Mouse (Mus musculus) kidney, adult 2 months (tissue): ENCODE measurements at regions not wholly inside any gene's neighbourhood (a gene's known extent, or its start where the extent isn't known, plus 50 kb on each side); places are given as distances from the start of the nearest gene placed in this dataset.

ENCODE experiments used
- CTCF ChIP-seq: fragments of 200-500 bp; conservative IDR thresholded peaks from 2 replicates; pipeline ENCODE4 v1.5.1; 2011; ENCODE audit warnings: low read depth, mild to moderate bottlenecking, control low read depth, low read length, moderate library complexity, mixed read lengths; ENCODE audit not compliant: insufficient read depth, insufficient read length
- POLR2A ChIP-seq: fragments of 200-500 bp; IDR thresholded peaks from one replicate; pipeline ENCODE4 v1.6.1; 2011; ENCODE audit warnings: low read depth, low read length, control low read depth

DNA sequence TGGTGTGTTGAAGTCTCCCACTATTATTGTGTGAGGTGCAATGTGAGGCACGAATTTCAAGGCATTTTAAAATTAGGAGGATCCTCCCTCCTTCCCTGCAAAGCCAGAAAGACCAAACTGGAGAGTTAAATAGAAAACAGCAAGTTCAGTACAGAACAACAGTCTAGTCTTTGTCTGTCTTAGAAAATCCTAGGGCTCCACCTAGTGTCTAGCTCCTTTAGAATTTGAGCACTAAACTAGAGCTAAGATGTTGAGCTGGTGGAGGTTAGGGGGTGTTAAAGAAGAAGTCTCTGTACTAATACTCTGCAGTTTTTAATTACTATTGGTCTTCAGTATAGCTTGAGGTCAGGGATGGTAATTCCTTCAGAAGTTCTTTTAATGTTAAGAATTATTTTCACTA is 58.7 kb upstream of the Olfr291 start:
- TF ChIP-seq CTCF = no peak
- no peak for TF ChIP-seq POLR2A
